Mouse (Mus musculus): ENCODE results near the gene Twf2.

GRCm38 (mm10) chr9:106193930-106194807, 8.7 kb upstream of the Twf2 start:
- TF ChIP-seq CTCF (IDR thresholded peaks at IDR 0.05; ENCODE audit: borderline replicate concordance, control insufficient read depth, extremely low read depth, insufficient read depth, low read length, poor library complexity) = no peak
- TF ChIP-seq POLR2A (IDR thresholded peaks at IDR 0.05; ENCODE audit: control insufficient read depth, extremely low read depth, insufficient read depth, low read length, poor library complexity) = no peak

Data from thymus, adult 2 months (tissue).